Mouse (Mus musculus): ENCODE results near the gene Prex1.

Prex1 gene

DNA sequence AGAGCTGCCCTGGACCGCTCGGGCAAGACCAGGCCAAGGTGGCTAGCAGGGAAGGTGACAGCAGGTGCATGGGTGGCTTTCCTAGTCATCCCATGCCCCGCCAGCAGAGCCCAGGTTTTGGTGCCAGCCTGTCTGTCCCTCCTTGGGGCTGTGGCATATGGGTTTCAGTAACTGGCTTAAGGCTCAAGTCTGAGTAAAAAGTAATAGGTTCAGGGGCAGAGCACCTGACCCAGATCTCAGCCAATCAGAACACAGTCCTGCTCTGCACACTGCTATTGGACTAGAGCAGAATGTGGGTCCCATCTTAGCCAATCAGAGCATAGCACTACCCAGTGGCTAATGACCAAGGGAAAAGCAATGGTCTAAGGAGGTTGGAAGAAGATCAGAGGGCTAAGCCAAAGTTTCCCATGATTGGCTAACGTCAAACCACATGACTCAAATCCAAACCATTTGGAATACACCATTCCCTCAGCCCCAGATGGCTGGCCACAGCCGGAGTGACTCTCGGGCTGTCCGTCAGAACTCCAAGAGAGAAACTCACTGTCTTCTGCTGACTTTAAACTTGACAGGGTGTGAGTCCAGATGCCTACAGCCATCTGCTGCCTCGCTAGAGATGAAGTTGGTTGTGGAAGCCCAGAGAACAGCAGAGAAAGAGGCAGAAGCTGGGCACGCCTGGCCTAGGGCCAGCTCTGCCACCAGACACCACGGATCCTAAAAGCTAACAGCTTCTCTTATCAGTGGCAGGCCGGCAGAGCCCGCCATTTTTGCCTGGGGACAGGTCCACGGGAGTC, 80.9 kb downstream of the Prex1 start:
- DNase-seq = no peak

DNA sequence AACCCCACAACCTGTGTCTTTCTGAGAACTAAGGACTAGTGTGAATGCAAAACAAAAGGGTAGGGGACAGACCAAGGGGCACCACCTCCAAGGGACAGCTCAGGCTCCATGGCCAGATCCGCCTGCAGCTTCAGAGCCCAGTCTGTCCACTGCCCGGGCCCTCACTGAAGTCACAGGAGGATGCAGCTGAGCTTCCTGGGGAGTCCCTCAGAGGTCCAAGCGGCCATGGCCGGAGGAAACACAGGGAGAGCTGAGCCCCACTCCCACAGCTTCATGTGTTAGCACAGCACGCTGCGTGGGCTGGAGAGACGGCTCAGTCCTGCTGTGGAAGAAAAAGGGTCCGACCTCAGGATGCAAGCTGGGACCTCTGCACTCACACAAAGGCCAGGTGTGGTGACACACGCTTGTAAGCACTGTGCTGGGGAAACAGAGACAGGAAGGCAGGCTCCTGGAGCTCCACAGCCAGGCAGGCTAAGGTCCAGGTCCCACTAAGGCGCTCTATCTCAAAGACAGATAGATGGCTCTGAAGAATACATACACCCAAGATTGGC, 81.9 kb downstream of the Prex1 start:
- DNase-seq = no peak

- DNase-seq = no peak
Measured at GRCm38 (mm10) chr2:166631189-166631588, 82.4 kb downstream of the Prex1 start.

GRCm38 (mm10) chr2:166629941-166630674, 83.5 kb downstream of the Prex1 start:
- DNase-seq = peak in 1 of 2 experiments; percentile 29

GRCm38 (mm10) chr2:166627578-166627977, 86.1 kb downstream of the Prex1 start:
- no peak for DNase-seq

- no peak for DNase-seq
Measured at GRCm38 (mm10) chr2:166625219-166625618, 88.4 kb downstream of the Prex1 start.

GRCm38 (mm10) chr2:166623081-166623567, 90.5 kb downstream of the Prex1 start:
- peak; percentile 58 to 73 for DNase-seq

DNA sequence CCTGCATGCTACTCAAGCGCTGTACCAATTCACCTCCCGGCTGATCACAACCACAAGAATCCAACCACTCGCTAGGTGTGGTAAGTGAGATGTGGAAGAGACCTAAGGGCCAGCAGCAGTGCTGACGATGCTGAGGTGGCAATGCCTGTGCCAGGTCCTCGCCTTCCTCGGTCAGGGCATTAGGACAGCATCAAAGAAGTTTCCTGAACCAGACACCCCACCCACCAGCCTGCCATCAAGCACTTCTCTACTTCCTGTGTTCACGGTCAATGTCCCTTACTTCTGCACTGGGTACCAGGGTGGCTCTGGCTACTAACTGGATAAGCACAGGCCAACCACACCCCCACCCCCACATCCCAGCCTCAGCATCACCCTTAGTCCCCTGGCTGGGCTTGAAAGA, 91.0 kb downstream of the Prex1 start:
- DNase-seq = no peak

GRCm38 (mm10) chr2:166622079-166622478, 91.6 kb downstream of the Prex1 start:
- DNase-seq = no peak

- no peak for DNase-seq
Measured at GRCm38 (mm10) chr2:166620529-166621466, 92.8 kb downstream of the Prex1 start.

DNA sequence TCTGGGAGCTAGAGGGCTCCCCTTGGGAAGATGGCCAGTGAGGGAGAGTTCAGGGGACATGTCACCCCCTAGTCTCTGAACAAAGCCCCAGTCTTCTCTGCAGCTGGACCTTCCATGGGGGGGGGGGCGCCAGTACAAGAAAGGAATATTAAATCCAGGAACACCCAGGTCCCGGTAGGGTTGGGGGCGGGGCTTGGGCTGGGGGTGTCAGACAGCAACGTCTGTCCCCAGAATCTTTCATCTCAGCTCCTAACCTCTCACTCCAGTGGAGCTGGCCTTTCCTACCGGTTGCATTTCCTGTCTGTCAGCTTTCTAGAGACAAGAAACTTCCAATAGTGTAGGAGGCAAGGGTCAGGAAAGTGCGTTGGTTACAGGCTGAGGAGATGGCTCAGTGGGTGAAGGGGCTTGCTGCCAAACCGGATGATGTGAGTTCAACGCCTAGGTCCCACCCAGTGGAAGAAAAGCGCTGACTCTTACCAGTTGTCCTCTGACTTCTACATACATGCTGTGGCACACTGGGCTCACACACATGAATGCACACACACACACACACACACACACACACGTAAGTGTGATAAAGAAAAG, 93.6 kb downstream of the Prex1 start:
- DNase-seq = no peak

DNA sequence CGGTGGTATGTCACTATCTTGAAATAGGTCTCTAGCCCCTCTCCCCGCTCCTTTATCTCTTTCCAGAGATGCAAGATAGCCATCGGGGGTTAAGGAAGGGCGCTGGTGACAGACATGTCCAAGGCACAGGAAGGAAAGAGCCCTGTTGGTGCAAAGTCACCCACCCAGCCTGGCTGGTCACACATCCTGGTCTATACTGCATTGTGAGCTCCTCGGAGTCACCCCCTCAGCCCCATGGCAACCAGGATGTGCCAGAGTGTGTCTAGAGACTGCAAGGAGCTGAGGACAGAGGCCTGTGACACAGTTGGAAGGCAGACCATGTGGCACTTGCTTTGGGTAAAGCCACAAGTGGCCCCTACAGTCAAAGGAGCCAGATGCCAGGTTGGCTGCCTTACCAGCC, 94.4 kb downstream of the Prex1 start:
- no peak for DNase-seq

DNA sequence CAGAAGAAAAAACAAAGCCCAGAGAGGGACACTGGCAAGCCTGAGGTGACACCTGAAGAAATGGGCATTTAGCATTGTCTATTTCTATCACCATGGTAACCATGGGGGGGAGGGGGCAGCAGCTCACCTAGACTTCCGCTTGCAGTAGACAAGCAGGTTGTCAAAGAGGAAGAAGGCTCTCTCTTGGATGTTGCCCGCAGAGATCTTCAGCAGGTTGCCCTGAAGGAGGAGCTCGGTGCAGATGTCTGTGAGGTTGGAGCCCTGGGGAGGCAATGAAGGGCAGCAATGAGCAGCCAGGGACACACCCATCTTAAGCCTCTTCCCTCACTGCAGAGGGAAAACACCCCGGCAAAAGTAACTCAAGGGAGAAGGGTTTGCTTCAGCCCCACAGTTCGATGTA, 95.9 kb downstream of the Prex1 start:
- no peak for DNase-seq

DNA sequence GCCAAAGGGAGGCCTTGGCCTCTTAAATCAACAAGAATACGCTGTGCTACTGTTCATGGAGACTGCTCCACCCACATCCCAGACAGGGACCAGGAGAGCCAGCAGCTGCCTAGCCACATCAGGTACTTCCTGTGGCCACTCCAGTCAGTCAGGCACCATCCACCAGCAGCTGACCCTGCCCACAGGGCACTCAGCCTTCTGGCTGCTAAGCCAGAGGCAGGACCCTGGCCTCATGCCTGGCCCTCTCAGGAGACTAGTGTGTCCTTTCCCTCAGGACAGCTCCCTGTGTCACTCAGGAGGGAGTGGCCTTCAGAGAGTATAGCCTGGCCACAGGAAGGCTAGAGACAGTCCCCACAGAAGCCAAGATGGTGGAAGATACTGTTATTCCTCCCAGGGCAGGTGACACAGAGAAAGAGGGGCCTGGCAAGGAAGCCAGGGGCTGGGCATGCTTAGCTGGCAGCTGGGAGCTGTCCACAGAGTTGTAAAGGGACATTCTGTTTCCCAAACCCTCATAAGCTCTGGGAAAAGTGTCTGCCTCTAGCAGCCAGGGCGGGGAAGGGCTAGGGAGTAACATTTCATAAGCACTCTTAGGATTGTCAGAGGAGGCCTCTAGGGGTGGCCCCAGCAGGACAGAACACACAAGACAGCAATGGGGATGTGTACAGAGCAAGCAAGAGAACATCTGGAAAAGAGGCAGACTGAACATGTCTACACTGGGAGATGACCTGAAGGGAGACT, 98.1 kb downstream of the Prex1 start:
- no peak for DNase-seq

DNA sequence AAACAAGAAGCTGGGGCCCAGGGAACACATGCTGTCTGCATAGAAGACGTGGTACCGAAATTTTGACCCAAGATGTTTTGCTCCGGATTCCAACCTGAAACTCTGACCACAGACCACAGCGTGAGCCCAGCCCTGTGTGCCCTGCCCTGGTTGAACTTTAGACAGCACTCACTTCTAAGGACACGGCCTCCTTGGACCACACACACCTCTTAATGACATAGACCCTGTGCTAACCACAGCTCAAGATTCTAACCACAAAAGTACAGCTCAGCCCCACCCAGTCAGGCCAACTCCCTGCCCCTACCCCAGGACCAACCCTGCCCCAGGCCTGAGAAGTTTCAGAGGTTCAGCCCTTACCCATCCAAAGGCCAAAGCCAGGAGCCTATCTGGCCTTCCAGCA, 103.4 kb downstream of the Prex1 start:
- no peak for DNase-seq

- DNase-seq = peak in 1 of 2 experiments; percentile 47
Measured at GRCm38 (mm10) chr2:166608509-166608908, 105.1 kb downstream of the Prex1 start.

- DNase-seq = no peak
Measured at GRCm38 (mm10) chr2:166606481-166607245, 107.0 kb downstream of the Prex1 start.

DNA sequence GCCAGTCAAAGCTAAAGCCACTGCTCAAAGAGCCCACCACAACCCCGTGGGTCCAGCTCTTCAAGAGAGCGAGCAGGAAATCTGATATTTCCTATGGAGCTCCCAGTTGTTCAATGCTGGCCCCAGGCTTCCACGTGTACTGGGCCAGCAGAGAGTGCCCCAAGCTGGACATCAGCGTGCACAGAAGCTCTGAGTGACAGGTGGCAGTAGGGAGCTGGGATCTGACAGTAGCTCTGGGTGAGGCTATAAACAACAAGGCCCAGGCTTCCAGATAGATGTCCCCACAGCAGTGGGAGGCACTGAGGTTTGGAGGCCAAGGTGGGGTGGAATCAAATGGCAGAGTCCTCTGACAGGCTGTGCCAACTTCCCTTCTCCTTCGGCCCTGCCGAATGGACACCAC, 107.6 kb downstream of the Prex1 start:
- no peak for DNase-seq

GRCm38 (mm10) chr2:166605164-166605831, 108.3 kb downstream of the Prex1 start:
- no peak for DNase-seq

GRCm38 (mm10) chr2:166602948-166603347, 110.7 kb downstream of the Prex1 start:
- DNase-seq = no peak
